Mouse (Mus musculus): ENCODE measurements around the gene Chka.
A peak's percentile ranks its signal among the peaks of the same experiment; 100 is the strongest.

Chka gene

GRCm38 (mm10) chr19:3916727-3917126 lies 65.2 kb downstream of the Chka start:
- DNase-seq (ENCODE audit: low spot score in 2 of 2) = no peak

GRCm38 (mm10) chr19:3919928-3920327 lies 68.4 kb downstream of the Chka start:
- DNase-seq (ENCODE audit: low spot score in 2 of 2) = no peak

DNA sequence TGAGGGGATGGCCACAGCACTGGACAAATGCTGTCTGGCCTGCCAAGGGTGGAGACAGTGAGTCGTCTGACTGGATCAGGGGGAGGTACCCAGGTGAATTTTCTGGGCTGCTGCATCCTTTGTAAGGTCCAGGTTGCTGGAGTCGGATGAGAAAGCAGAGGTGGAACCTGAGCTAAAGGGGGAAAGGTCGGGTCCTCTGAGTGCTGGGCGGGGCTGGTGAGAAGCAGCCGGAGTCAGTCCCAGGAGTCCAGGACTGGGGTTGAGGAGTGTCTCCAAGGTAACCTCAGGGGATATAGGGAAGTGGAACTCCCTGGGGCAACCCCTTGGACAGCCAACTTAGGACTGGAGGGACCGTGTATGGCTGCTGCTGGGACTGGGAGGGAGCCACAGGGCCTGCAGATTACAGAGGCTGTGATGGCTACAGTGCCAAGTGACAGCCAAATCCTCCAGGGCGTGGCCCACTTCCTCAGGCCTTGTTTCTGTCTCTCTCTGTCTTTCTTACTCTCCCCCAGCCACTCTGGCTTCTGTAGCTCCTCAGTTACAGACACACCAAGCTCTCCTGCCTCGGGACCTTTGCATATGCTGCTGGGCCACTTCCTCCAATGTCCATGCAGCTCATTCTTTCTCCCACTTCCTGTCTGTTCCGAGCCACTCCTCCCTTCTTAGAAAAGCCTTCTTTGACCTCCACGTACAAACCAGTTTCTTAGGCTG lies 71.2 kb downstream of the Chka start:
- DNase-seq (ENCODE audit: low spot score in 2 of 2) = no peak

- DNase-seq (ENCODE audit: low spot score in 2 of 2) = no peak
Observed at GRCm38 (mm10) chr19:3923586-3923985, 72.0 kb downstream of the Chka start.

DNA sequence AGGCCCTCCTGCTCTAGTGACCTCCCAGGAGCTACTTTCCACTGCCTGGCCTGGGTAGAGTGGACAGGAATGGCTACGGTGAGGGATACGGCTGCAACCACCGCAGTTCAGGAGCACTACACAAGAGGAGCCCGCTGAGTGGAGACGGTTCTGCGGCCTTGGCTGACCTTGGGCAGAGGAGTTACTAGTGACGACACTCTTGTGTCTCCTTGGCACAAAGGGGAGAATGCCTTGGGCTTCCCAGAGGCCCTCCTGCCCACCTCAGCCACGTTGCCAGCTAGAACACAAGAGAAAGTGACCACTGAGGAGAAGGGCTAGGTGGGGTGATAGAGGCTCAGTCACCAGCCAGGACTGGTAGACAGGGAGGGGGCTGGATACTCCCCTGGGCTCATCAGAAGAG lies 72.6 kb downstream of the Chka start:
- no peak for DNase-seq (ENCODE audit: low spot score in 2 of 2)

- no peak for DNase-seq (ENCODE audit: low spot score in 2 of 2)
Observed at GRCm38 (mm10) chr19:3924868-3925267, 73.3 kb downstream of the Chka start.

GRCm38 (mm10) chr19:3925859-3926258 lies 74.3 kb downstream of the Chka start:
- DNase-seq (ENCODE audit: low spot score in 2 of 2) = no peak

DNA sequence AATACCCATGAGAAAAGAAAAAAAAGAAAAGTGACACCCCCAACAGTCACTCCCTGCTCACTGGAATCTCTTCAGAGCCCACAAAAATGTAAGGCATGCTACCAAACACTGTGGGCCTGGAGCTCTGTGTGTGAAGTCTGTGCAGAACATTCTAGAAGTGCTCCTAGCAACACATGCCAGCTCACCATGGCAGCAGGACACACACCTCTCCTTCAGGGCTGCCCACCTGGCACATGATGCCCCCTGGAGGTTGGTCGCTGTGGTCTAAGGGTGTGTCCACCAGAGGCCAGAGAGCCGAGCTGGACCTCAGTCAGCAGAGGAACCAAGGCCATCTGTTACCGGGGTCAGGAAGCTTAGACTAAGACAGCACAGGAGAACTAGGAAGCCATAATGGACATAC lies 74.7 kb downstream of the Chka start:
- no peak for DNase-seq (ENCODE audit: low spot score in 2 of 2)

- DNase-seq (ENCODE audit: low spot score in 2 of 2) = no peak
Observed at GRCm38 (mm10) chr19:3926685-3927084, 75.1 kb downstream of the Chka start.

DNA sequence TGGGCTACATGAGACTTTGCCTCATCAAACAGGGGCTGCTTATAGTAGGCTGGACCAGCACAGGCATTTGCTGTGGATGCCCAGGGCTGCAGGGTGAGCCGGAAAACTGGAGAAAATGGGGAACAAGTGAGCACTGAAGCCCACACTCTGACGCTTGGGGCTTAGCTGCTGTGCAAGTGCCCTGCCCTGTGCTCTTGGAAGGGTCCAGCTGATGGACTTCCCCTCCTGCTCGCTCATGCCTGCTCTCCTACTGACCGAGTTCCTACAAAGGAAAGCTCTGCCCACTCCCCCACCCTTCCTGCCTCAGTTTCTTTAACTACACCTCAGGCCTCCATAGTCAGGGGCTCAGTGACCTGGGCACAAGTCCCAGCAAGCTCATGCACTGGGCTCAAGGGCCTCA lies 76.4 kb downstream of the Chka start:
- DNase-seq (ENCODE audit: low spot score in 2 of 2) = no peak

GRCm38 (mm10) chr19:3928779-3929178 lies 77.2 kb downstream of the Chka start:
- DNase-seq (ENCODE audit: low spot score in 2 of 2) = no peak

DNA sequence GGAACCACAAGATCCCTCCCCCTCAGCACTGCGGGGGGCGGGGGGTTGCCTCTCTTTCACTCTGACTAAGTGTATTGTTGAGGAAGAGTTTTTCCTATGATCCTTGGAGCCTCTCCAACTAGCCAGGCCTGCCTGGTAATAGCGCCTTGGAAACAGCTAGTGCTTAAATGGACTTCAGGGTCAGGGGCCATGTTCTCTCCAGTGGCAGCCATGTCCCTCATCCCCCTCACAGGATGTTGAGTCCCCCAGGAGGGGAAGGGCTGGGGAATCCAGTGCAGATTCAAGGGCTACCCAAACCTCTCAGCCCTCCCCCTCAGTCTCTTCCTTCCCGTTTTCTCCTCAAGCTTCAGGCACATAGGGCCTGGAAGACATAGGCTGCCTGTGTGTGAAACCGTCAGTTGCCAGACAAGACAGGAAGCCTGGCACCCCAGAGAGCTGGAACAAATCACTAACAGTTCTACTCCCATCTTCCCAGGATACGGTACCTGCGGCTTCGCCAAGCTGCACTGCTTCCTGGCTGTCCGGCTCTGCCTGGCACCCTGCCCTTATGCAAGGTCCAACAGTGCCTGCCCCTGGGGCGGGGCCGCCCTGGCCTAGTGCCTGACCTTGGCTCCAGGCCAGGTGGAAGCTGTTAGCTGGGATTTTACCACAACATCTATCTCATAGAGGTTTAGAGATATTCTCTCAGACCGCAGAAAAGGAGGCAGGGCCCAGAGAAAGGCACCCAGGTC lies 77.8 kb downstream of the Chka start, which contains the start of gene Aldh3b1:
Gene Aldh3b1, minus strand, starts transcription at position 598 of the 731 bp plus-strand sequence.
- DNase-seq (ENCODE audit: low spot score in 2 of 2) = peak; percentile 76 to 88

- DNase-seq (ENCODE audit: low spot score in 2 of 2) = no peak
Observed at GRCm38 (mm10) chr19:3930262-3931057, 78.9 kb downstream of the Chka start.

DNA sequence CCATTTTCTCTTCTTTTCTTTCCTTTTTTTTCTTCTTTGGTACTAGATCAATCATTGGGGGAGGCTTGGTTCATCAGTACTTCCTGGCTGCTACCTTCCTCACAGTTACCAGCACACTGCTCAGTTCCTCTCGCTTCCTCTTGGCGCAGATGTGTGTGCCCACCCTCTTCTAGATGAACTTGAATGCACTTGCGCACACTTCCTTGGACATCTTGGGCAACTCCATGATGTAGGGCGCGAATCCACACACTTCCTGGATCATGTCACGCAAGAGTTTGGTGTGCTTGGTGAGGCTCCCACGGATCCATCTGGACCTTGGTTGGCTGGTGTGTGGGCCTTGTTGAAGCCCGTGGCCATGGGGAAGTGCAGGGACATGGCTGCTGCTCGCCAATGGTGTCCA lies 80.1 kb downstream of the Chka start:
- DNase-seq (ENCODE audit: low spot score in 2 of 2) = no peak

GRCm38 (mm10) chr19:3935032-3935895 lies 83.7 kb downstream of the Chka start, which contains the start of gene Unc93b1:
Gene Unc93b1, plus strand, starts transcription at chr19:3935186.
- peak; percentile 52 to 72 for DNase-seq (ENCODE audit: low spot score in 2 of 2)

DNA sequence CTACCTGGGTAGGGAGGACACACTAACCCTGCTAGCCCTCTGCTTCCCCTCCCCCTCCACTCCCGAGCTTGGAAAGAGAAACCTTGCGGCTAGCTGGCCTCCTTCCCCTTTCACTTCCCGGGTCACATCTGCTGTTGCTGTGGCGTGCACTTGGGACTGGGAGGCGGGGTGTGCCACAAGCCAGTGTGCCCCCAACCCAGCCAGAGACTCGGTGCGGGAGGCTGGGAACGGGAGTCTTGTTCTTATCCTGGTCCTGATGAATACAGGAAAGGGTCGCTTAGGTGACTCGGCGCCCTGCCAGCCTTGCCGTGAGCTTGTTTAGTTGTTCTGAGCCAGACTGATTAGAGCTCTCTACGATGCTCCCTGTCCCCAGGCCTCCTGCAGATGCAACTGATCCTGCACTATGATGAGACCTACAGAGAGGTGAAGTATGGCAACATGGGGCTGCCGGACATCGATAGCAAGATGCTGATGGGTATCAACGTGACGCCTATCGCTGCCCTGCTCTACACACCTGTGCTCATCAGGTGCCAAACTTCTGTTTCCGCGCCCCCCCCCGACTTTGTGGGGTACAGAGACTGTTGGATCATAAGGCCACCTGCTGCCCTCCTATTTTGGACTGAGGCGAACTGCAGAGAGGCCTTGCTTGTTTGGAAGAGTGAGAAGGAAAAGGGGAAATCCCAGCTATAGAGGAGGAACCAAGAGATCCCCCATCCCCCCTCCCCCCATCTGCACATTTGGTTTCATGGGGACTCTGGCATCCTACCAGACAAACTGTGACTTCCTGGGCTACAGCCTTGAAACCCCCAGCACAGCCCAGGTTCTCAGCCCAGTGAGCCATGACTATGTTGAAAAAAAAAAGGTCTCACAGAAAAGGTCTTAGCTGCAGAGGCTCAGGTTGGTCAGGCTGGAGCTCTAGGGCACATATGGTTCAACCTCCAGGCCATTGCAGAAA lies 84.6 kb downstream of the Chka start:
- DNase-seq (ENCODE audit: low spot score in 2 of 2) = peak; percentile 59 to 71

- DNase-seq (ENCODE audit: low spot score in 2 of 2) = no peak
Observed at GRCm38 (mm10) chr19:3942315-3942714, 90.7 kb downstream of the Chka start.

DNA sequence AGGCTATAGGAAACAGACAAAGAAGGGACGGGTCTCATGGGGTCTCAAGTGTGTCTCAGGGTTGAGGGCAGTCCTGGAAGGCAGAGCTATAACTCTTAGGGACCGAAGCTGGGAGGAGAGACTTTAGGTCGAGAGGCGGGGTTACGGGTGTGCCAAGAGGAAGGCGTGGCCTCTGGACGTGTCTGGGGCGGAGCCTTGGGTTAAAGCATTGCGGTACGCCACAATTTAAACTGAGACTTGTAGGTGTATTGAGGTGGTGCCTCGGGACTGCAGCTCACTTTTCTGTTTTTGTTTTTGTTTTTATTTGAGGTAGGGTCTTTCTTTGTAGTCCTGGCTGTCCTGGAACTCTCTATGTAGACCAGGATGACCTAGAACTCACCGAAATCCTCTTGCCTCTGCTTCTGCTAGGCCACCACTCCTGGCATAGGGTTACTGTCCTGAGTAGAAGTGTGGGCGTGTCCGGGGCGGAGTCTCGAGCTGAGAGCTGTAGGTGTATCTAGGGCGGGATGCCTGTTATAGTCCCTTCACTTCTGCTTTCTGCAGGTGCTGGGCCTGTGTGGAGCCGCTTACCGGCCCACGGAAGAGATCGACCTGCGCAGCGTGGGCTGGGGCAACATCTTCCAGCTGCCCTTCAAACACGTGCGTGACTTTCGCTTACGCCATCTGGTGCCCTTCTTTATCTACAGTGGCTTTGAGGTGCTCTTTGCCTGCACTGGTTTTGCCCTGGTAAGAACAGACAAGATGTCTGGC lies 91.6 kb downstream of the Chka start:
- no peak for DNase-seq (ENCODE audit: low spot score in 2 of 2)
